Mouse (Mus musculus): ENCODE measurements at regions not wholly inside any gene's neighbourhood (a gene's known extent, or its start where the extent isn't known, plus 50 kb on each side); places are given as distances from the start of the nearest gene placed in this dataset.

DNA sequence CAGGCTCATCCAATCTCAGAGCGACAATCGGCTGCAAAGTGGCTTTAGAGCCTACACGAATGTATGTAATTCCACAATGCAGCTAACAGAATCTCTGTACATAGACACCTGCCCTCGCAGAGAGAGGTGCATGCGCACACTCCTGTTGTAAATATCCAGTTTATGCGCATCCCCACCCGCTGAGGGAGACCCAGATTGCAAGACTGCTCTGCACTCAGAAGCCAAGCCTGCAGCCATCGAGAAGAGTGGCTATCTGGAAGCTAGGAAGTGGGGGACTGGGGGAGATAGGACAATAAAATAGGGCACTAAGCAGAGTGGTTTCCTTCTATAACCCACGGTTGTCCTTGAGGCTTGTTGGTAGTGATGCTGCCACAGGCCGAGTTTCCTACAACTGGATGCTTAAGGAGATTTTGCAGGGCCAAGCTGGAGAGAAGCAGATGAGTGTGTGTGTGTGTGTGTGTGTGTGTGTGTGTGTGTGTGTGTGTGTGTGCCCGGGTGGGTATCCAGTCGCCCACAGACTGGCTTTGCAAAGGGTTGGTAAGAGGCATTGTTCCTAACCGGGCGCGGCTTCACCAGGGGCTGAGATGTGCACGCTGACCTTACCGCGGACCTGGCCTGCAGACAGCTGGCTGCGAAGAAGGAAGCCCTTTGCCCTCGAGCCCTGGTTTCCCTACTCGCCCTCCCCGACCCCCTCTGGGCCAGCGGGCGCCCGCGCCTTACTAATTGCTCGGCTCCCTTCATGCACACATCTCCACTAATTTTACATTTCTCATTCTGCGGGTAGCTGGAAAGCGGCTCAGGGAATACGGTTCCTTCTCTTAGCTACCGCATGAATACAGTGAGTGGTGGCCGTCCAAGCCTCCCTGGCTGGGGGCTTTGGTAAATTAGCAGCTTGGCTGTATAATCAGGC lies 81.1 kb upstream of the Tbca start:
- no peak for DNase-seq (ENCODE audit: inconsistent age in 2 of 2, low spot score in 1 of 2)

DNA sequence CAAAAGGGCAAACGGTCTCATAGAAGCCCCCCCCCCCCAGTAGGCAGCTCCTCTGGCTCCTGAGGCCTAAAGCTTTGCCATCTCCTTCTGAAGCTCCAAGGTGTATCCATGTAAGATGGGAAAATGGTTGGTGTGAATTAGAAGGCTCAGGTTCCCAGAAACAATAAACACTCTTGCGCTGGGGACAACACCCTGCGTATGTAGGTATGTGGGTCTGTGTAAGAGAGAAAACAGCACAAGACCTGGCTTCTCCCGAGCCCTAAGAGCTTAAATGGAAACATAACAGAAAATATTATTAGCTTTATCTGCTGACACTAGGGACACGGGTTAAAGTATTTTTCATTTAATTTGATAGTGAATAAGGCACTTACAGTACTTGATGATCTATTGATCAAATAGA lies 79.9 kb upstream of the Tbca start:
- DNase-seq (ENCODE audit: inconsistent age in 2 of 2, low spot score in 1 of 2), result no peak

DNA sequence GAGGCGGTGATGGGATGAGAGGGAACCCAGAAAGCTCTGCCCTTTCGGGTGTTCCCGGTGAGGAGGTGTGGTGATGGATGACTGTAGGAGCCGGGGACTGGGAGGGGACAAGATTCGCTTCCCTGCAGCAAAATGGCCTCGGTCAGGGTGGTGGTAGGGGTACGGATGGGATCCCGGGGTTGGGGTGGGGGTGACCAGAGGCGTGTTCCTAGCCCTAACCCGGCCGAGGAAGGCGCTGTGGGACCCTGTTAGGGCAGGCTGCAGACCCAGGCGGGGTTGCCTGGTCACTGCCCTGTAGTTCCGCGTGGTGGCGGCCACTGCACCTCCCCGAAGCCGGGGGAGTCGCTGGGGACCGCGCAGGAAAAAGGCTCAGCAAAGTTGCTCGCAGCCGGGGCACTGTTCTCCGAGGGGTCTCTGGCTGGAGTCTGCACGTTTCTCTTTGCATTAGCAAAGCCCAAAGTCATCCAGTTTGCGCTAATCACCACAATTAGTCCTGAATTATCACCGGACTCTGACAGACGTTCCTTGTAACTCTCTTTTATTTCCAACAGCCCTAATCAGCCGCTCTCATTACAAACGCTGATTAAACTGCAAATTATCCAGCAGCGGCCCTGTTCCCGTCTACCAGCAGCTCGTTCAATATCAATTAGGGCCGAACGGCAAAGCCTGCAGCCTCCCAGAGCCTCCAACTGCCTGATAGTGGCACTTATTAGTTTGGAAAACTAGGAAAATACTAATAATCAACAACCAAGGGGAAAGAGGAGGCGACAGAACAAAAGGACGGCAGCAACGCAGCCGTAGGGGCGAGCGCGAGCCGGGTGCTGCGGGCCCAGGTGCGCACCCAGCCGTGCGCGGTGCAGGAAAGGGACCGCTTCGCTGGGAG lies 78.8 kb upstream of the Tbca start:
- DNase-seq (ENCODE audit: inconsistent age in 2 of 2, low spot score in 1 of 2), result peak; percentile 16 to 69

DNA sequence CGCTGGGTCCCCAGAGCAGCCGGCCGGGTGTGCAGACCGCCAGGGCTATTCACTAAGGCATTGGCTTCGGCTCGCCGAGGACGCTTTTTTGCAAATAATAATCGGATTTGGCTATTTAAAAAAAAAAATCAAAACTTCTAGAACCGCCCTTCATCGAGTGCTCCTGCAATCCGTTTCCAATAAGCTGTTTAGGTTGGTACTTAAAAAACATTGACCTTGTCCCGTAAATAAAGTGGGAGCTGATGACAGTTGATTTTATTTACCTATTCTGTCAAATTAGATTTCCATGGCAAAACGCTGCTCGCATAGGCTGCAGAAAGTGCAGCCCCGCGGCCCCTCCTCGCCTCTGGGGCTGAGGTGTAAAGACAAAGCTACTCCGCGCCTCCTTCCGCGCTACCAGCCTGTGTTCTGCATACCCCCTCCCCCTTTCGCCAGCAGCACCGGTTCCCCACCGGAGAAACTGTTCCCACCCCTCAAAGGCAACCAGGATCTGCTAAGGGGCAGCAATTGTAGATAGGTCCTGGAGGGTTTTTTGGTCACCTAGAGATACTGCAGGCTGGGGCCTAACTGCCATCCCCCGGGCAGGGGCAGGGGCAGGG lies 78.0 kb upstream of the Tbca start:
- peak in 1 of 2 experiments; percentile 19 for DNase-seq (ENCODE audit: inconsistent age in 2 of 2, low spot score in 1 of 2)

DNA sequence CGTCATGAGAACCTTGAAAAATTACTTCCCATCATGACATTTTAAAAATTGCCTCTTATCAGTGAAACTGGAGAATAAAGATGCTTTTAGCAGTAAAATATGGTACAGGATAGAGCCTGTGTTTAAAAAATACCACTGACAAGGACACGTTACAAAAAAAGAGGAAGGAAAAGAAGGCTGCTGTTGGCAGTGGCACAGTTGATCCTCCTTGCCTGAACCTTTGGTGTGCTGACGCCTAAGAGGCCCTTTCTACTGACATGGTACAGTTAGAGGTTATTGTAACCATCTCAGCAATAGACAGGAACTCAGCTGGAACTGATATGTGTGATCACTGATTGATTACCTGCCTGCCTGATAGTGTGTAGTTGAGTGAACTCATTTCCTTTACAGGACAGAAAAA lies 75.3 kb upstream of the Tbca start:
- no peak for DNase-seq (ENCODE audit: inconsistent age in 2 of 2, low spot score in 1 of 2)

DNA sequence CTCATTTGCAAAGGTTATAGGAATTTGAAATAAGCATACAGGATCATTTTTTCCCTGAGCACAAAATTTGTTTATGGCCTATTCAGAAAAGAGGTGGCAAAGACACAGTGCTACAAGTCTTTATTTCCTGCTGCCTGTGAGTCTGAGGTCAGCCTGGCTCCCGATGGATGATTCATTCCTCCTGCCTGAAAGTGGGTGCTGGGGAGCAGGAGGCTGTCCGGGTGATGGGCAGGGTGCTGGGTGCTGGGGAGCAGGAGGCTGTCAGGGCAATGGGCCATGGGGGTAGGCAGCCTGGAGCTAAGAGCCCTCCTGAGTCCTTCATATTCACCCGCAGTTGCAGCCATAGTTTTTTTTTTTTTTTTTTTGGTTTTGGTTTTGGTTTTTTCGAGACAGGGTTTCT lies 67.1 kb upstream of the Tbca start:
- no peak for DNase-seq (ENCODE audit: inconsistent age in 2 of 2, low spot score in 1 of 2)

Measured in adrenal gland, adult (tissue).